Mouse (Mus musculus) lung, postnatal 0 days (tissue): ENCODE measurements at regions not wholly inside any gene's neighbourhood (a gene's known extent, or its start where the extent isn't known, plus 50 kb on each side); places are given as distances from the start of the nearest gene placed in this dataset.
A peak's percentile ranks its signal among the peaks of the same experiment; 100 is the strongest.

Experiments used
- ATAC-seq: fragments of 200-750 bp; cut with Nextera tagmentation; 2 replicates; pipeline ENCODE4 v1.8.0; 2017; ENCODE audit warnings: moderate library complexity
- DNase-seq: peaks from one replicate; pipeline ENCODE4 v3.0.0-alpha.2; 2016; ENCODE audit warnings: low spot score
- H3K27ac ChIP-seq: fragments of 300-500 bp; sonication (generic); 2 replicates; pipeline ENCODE4 v1.5.1; 2014; ENCODE audit warnings: antibody characterized with exemption, mild to moderate bottlenecking, low read length, mixed read lengths
- H3K27me3 ChIP-seq: fragments of 300-500 bp; sonication (generic); replicated peaks from 2 replicates; pipeline ENCODE4 v1.6.1; 2014; ENCODE audit warnings: low read length, mixed read lengths; ENCODE audit not compliant: insufficient read depth
- H3K36me3 ChIP-seq: fragments of 300-500 bp; sonication (generic); 2 replicates; pipeline ENCODE4 v1.6.1; 2014; ENCODE audit warnings: low read length, mixed read lengths; ENCODE audit not compliant: insufficient read depth
- H3K4me1 ChIP-seq: fragments of 300-500 bp; sonication (generic); 2 replicates; pipeline ENCODE4 v1.6.1; 2014; ENCODE audit warnings: antibody characterized with exemption, low read depth, low read length, mixed read lengths; ENCODE audit not compliant: insufficient read depth
- H3K4me2 ChIP-seq: fragments of 300-500 bp; sonication (generic); replicated peaks from 2 replicates; pipeline ENCODE4 v1.6.1; 2014; ENCODE audit warnings: low read depth, mild to moderate bottlenecking, low read length, moderate library complexity, mixed read lengths
- H3K4me3 ChIP-seq: fragments of 300-500 bp; sonication (generic); 2 replicates; pipeline ENCODE4 v1.5.1; 2014; ENCODE audit warnings: low read depth, low read length
- H3K9ac ChIP-seq: fragments of 300-500 bp; sonication (generic); replicated peaks from 2 replicates; pipeline ENCODE4 v1.6.1; 2014; ENCODE audit warnings: low read depth, mild to moderate bottlenecking
- H3K9me3 ChIP-seq: fragments of 300-500 bp; sonication (generic); 2 replicates; pipeline ENCODE4 v1.6.1; 2016; ENCODE audit warnings: low read length, mixed read lengths
- CTCF ChIP-seq: IDR thresholded peaks from 2 replicates; pipeline ENCODE4 v1.5.1; 2016; ENCODE audit warnings: antibody characterized with exemption, mild to moderate bottlenecking
- EP300 ChIP-seq: IDR thresholded peaks from 2 replicates; pipeline ENCODE4 v1.6.1; 2016; ENCODE audit warnings: antibody characterized with exemption, mild to moderate bottlenecking, control low read depth
- WGBS: fragments of 180-500 bp; shearing (Covaris S2); extraction: QIAGEN DNeasy Blood & Tissue Kit; methylation state at CpG from one replicate; pipeline ENCODE4 v1.1.7; 2014; 5-methylcytosine and 5-hydroxymethylcytosine counted together

- H3K9ac ChIP-seq, result no peak overlapping the region
- DNase-seq, result peak; percentile 97
Measured at GRCm38 (mm10) chr5:43355026-43355580, 122.1 kb downstream of the Cpeb2 start.

DNA sequence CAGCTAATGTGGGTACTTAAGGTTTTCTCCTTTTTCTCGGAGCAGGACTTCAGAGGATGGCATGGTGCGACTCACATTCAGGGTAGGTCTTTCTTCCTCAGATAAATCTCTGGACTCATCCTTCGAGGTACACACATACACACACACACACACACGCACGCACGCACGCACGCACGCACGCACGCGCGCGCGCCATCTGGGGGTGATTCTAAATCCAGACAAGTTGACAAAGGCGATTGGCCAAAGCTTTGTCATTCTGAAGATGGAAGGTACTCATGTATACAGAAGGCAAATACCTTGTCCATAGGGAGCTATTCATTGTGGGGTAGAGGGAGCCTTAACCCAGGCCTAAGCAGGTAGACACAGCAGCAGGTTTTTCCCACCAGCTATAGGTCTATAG is 122.9 kb downstream of the Cpeb2 start:
- Histone ChIP-seq H3K9ac (no peak overlapping the region), H3K27ac (no peak overlapping the region), H3K4me1 (peaks cover 6% of the 10 kb centered on the region; the same call in 1 of the 2 replicates), H3K4me3 (no peak overlapping the region), H3K36me3 (no peaks in the 10 kb centered on the region), H3K27me3 (no peaks in the 10 kb centered on the region), H3K9me3 (no peaks in the 10 kb centered on the region), H3K4me2 (peak overlapping the region; percentile 68; the same call in 1 of the 2 replicates)
- TF ChIP-seq CTCF, result peak; percentile 29
- no peak for TF ChIP-seq EP300
- no peak for ATAC-seq
- WGBS, result 85% methylated on average over 16 of the region's 16 CpGs
- DNase-seq, result no peak

More at GRCm38 (mm10) chr5:43355026-43355580, 122.1 kb downstream of the Cpeb2 start:
- Histone ChIP-seq H3K4me1 (peaks cover 6% of the 10 kb centered on the region; the same call in 1 of the 2 replicates), H3K4me3 (peak overlapping the region; percentile 33), H3K27me3 (no peaks in the 10 kb centered on the region), H3K36me3 (no peaks in the 10 kb centered on the region), H3K4me2 (peak overlapping the region; percentile 68), H3K27ac (peak overlapping the region; percentile 22), H3K9me3 (no peaks in the 10 kb centered on the region)
- ATAC-seq, result peak; percentile 97
- TF ChIP-seq EP300 (no peak), CTCF (peak; percentile 34)
- 4% methylated on average over 12 of the region's 12 CpGs for WGBS

DNA sequence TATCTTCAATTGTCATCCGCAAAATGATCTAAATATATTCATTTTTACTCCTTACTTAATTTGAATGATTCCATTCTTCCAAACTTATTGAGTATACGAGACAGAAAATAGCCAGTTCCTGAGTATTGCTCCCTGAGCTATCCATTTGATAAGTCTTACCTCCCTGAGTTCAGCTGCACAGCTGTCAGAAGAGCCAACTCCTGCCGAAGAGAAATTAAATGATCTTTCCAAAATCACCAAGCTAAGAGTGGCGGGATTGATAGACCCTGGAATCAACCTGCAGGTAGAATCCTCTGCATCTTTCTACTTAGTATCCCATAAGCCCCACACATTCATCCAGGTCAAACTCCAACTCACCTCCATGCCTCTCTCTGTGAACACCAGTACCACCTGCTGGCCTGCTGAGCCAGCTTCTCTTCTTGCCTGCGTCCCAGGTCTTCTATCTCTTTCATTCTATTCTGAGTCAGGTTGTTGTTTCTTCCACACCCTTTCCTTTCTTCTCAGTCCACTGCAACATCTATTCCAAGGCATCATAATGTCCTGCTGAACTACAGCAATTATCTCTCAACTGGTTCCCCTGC is 124.2 kb downstream of the Cpeb2 start:
- no peaks in the 10 kb centered on the region for H3K36me3 ChIP-seq
- DNase-seq, result no peak
- H3K27ac ChIP-seq, result no peak overlapping the region
- peaks cover 6% of the 10 kb centered on the region; the same call in 1 of the 2 replicates for H3K4me1 ChIP-seq
- no peaks in the 10 kb centered on the region for H3K9me3 ChIP-seq
- no peak overlapping the region for H3K4me2 ChIP-seq
- no peak for TF ChIP-seq EP300
- peak; percentile 43 for TF ChIP-seq CTCF
- ATAC-seq, result no peak
- no peaks in the 10 kb centered on the region for H3K27me3 ChIP-seq
- WGBS, result 79% methylated on average over 5 of the region's 5 CpGs
- H3K4me3 ChIP-seq, result no peak overlapping the region
- no peak overlapping the region for H3K9ac ChIP-seq

DNA sequence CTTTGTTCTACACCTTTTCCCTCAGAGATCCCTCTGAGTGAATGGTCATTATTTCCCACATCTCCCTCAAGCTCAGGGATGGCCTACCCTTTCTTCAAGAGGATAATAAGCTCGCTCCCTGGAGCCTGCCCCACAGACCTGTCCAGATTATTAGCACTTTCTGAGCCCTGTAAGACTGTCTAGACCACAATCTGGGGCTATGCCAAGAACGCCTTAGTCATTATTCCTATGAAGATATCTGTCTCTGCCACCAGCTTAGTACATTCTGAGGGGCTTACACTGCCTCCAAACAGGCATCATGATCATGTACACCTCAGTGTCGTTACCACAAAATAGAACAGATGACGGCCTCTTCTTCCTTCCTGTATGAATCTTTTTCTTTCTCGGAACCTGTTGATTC is 124.9 kb downstream of the Cpeb2 start:
- Histone ChIP-seq H3K27ac (no peak overlapping the region), H3K9ac (no peak overlapping the region), H3K4me1 (peaks cover 6% of the 10 kb centered on the region; the same call in 1 of the 2 replicates), H3K4me3 (no peak overlapping the region), H3K4me2 (no peak overlapping the region), H3K9me3 (no peaks in the 10 kb centered on the region), H3K27me3 (no peaks in the 10 kb centered on the region), H3K36me3 (no peaks in the 10 kb centered on the region)
- DNase-seq (no peak), ATAC-seq (no peak)
- TF ChIP-seq CTCF, result no peak
- no peak for TF ChIP-seq EP300
- 77% methylated on average over 5 of the region's 5 CpGs for WGBS

DNA sequence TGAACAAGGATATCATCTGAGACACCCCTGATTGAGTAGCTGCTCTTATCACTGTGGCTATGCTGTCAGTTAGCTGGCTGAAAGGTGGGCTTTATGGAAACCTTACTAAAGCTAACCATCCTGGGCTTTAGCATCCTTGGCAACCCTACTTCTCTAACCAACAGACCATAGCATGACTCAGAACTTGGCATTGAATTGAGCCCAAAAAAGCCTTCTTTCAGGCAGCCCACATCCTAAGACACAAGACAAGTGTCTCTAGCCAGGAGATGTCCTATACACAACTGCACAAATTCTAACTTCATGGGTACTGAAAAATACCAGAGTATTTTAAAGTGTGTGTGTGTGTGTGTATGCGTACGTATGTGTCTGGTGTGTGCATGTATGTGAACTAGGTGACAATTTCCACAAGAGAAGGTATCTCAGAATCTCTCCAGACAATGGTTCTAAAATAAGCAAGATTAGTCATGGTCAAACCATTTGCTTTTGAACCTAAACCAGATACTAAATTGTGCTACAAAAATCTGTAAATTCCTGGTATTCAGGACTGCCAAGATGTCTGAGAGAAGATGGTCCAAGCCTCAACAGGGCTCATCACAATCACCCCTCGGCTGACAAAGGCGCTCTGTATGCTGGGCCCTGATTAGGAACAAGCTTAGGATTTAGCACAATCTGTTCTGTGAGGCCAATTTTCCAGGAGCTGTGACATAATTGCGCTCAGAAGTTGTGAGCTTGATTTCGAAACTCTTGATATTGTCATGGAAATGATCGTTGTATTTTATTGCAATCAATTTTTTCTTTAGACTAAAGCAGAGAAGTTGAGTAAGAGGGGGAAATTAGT is 126.2 kb downstream of the Cpeb2 start:
- ATAC-seq (no peak), DNase-seq (peak; percentile 47)
- Histone ChIP-seq H3K4me1 (peaks cover 6% of the 10 kb centered on the region; the same call in 1 of the 2 replicates), H3K27me3 (no peaks in the 10 kb centered on the region), H3K27ac (no peak overlapping the region), H3K9me3 (no peaks in the 10 kb centered on the region), H3K4me3 (no peak overlapping the region), H3K9ac (no peak overlapping the region), H3K4me2 (no peak overlapping the region), H3K36me3 (no peaks in the 10 kb centered on the region)
- TF ChIP-seq CTCF, result no peak
- peak; percentile 29; the same call in 1 of the 2 replicates for TF ChIP-seq EP300
- 70% methylated on average over 7 of the region's 7 CpGs for WGBS

DNA sequence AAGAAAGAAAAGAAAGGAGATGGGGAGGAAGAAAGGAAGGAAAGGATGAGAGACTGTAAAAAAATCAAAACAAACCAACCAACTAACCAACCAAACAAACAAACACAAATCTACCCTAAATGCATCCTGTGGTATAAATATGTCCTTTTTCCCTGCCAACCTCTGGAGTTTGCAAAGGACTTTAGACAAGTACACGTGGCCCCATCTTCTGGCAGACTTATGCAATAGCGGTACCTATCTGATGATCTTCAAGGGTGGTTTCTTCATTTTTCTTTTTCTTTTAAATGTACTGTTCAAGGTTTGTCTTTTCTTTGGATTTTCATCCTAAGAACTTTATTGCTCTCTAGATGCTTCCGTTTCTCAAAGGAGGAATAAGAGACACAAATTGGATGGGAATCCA is 127.3 kb downstream of the Cpeb2 start:
- H3K4me3 ChIP-seq, result no peak overlapping the region
- DNase-seq (peak; percentile 80), ATAC-seq (no peak)
- TF ChIP-seq EP300 (no peak), CTCF (peak; percentile 81)
- WGBS, result 39% methylated on average over 3 of the region's 3 CpGs
- no peaks in the 10 kb centered on the region for H3K27me3 ChIP-seq
- H3K4me1 ChIP-seq, result no peaks in the 10 kb centered on the region
- no peak overlapping the region for H3K4me2 ChIP-seq
- no peak overlapping the region for H3K27ac ChIP-seq
- H3K9me3 ChIP-seq, result no peaks in the 10 kb centered on the region
- H3K9ac ChIP-seq, result no peak overlapping the region
- no peaks in the 10 kb centered on the region for H3K36me3 ChIP-seq
